Mouse (Mus musculus): ENCODE data around the gene Abcc5.

DNA sequence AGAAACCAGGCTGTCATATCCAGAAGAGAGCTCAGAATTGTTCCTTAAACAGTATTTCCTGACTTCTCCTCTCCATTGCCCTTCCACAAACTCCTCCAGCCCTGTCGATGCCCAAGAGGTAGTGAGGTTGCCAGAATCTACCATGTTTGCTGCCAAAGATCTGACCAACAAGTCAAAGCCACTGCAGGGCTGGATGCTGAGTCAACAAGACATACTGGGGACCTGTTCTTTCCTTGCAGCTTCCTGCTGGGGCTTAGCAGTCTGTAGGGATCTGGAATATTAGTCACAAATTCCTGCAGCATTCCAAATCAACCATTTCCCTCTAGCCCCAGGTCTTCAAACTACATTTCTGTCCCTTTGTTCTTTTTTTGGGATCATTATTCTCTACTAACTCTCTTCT, 19.7 kb upstream of the Abcc5 start:
- TF ChIP-seq CTCF (IDR thresholded peaks at IDR 0.05; ENCODE audit: low read depth, low read length) (no peak), POLR2A (IDR thresholded peaks at IDR 0.05; ENCODE audit: borderline replicate concordance, low read depth, low read length) (no peak)
